Mouse (Mus musculus): ENCODE measurements around the gene Map4.
"Not testable (repeated sequence)": the region's sequence is repeated elsewhere in the genome, so short reads cannot be mapped to it uniquely, and the experiment has no call there.

Map4 gene

DNA sequence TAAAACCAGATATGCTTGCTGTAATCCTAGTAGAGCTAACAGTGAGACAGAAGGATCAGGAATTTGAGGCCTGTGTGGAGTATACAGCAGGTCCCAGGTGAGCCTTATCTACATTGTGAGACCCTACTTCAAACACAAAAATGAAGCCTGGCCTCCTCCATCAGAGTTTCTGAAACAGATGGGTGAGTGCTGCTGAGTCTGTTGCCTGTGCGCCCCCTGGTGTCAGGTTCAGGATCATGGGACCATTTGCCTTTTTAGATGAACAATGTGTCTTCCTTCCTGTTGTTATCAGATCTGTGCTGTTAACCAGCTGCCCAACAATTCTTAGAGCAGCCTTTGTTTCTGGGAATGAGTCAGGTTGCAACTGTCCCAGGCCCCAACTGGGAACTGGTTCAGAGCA lies 140.6 kb downstream of the Map4 start:
- peak; percentile 82 for DNase-seq

DNA sequence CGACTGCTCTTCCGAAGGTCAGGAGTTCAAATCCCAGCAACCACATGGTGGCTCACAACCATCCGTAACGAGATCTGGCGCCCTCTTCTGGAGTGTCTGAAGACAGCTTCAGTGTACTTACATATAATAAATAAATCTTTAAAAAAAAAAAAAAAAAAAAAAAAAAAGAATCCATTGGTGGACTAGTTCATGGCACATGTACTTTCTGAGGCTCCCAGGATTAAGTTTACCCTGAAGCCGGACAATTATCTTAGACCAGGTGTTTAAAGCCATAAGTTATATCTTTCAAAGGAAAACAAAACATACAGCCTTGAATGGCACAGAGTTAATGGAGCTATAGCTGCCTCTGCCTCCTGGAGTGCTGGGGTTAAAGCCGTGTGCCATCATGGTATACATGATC lies 145.2 kb downstream of the Map4 start:
- DNase-seq = not testable (repeated sequence)

DNA sequence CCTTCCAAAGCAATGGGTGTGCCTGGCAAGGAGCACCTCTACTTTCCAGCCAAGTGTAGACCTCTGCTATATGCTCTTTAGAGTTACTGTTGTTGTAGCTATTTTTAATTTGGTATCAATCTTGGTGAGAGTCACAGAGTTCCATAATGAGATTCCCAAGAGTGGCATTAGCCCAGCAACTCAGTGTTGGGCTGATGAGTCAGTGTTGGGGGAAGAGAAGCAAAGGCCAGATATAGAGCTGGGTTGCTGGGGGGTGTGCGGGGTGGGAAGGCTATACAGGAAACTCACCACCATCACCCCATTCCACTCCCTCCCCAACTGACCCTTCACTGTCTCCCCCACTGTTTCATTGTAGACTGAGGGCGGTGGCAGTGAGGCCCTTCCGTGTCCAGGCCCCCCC lies 149.8 kb downstream of the Map4 start:
- DNase-seq = no peak

DNA sequence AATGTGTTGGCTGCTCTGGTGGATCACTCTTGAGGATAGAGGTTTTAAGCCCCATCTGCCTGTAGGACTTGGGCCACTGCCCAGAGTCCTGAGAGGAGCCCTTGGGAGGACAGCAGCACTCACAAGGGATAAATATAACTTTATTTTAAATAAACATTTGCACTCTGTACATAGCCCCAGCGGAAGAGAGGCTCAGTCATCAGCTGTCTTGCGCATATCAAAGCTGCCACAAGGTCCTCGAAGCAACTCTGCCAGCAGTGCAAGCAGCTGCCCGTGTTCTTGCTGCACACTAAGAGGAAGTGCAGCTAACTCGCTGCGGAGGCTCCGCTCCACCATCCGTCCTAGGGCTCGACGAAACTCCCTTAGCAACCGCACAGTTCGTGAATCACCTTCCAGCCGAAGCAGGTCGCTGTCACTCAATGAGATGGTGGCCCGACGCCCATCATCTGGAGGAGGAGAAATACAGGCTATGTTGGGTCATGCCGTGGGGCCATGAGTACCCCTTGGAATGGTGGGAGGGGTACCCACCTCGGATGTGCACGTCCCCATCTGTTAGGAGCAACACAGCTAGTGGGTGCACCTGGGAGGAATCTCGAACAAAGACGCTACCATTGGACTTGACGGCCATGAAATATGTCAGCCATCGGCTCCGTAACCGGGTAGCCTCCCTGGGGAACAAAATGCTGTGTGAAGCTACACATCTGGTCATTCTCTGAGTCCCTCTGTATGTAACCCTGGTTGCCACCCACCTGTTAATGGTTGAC lies 153.1 kb downstream of the Map4 start:
- DNase-seq = no peak

DNA sequence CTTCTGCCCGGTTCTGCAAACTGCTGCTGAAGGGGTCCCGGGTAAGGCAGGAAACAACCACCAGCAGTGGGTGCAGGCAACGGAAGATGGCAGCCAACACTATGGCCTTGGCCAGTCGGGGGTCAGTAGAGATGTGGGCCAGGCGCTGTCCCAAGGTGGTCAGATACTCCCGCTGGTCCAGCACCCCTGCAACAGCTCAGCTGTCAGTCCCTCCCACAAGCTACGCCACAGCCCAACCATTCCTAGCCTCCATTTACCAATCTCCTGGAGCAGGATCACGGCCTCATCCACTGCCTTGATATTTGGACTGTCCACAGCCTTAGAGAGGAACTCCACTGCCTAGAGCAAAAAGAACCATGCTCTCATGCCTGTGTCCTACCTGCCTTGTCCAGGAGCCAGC lies 154.4 kb downstream of the Map4 start:
- no peak for DNase-seq

DNA sequence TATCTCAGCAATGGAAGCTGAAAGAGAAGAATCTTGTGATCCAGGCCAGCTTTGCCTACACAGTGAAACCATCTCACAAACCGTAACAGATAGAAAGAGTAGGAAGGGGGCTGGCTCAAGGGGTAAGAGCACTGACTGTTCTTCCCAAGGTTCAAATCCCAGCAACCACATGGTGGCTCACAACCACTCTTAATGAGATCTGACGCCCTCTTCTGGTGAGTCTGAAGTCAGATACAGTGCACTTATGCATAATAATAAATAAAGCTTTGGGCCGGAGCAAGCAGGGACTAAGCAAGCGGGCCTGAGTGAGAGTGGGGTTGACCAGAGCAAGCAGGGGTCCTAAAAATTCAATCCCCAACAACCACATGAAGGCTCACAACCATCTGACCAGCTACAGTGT lies 162.0 kb downstream of the Map4 start:
- no peak for DNase-seq

DNA sequence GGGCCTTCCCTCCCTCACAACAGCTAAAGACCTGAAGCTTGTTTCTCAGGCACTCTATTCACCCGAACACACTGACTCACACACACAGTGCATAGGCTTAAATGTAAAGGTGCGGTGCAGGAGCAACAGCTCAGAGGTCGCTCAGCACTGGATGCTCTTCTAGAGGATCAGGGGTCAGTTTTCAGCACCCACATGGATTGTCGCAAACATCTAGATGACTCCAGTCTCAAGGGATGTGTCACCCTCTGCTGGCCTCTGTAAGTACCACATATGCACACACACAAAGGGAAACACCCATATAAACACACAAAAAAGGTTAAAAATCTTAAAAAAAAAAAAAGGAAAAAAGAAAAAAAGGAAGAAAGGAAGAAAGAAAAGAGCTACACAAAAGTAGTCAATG lies 163.5 kb downstream of the Map4 start:
- DNase-seq = no peak

DNA sequence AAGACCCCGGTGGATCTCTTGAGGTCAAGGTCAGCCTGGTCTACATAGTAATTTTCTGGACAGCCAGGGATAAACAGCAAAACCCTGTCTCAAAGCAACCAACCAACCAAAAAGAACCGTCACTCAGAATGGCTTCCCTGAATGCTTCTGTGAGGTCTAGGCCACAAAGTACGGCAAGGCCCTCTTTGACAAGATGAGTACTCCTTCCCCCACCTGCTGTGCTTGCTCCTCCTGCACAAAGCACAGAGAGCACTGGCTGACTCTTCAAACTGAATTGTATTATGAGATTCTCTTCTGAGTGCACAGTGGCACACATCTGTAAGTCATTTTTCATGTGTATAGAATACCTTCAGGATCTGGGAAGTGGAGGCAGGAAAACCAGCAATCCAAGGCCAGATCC lies 166.5 kb downstream of the Map4 start:
- no peak for DNase-seq

DNA sequence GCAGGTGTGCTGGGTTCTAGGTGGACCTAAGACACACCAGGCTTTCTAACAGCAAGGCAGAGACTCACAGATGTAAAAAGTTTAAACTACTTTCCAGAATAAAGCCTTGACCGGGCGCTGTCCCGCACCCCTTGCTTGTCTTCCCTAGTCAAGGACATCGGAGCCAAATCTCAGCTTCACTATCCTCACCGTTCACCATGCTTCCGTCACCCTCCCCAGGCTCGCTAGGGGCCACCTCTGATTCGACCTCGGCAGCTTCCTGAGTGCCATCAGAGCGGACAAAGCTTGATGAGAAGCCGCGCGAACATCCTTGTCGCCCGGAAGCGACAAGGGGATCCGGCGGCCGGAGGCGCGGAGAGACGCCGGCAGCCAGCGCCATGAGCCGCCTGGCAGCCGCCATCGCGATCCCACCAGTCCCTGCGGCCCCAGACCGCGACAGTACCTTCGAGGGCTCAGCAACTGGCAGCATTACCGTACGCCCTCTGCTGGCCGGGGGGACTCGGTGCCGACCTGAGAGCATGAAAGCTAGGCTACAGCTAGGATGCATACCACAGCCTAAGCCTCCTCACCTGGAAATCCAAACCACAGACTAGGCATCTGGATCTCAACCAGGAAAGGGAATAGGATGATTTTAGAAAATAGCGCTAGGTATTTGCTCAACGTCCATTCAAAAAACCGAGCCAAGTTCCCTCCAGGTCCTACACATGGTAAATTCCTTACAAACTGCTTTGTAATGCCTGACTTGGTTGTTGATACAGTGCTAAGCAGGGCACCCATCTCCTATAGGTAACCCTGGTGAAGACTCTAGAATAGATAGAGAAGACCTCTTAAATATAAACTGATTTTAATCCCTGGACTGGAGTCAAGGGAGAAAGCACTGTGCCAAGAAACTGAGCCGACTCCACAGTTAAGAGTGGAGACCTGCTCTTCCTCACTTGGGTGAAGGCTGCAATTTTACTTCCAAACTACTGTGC lies 169.7 kb downstream of the Map4 start:
- DNase-seq = peak; percentile 95

DNA sequence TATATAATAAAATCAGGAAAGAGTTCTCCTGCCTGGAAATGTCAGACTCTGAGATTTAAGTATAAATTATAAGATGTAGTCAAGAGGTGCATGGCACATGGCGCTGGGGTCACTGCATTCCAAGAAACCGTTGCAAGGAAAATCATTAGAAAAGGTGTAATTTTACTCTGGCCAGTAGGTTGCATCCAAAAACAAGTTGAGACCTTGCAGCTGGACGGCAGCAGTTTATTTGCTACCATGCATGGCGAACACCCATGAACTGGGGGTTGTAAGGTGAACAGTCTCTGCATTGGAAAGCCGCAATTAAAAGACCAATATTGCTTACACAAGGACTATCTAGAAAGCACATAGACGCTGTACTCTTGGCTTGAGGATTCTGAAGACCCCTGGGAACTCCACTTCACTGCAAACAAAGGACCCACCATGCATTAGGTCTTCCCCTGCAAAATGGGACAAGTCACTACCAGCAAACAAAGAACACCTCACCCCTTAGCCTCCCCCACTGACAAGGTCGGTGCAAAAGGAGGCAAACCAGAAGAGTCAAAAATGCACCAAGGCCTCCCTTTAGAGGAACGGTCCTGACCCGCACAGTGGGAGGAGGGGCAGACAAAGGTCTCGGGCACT lies 185.2 kb downstream of the Map4 start:
- DNase-seq = peak; percentile 49

DNA sequence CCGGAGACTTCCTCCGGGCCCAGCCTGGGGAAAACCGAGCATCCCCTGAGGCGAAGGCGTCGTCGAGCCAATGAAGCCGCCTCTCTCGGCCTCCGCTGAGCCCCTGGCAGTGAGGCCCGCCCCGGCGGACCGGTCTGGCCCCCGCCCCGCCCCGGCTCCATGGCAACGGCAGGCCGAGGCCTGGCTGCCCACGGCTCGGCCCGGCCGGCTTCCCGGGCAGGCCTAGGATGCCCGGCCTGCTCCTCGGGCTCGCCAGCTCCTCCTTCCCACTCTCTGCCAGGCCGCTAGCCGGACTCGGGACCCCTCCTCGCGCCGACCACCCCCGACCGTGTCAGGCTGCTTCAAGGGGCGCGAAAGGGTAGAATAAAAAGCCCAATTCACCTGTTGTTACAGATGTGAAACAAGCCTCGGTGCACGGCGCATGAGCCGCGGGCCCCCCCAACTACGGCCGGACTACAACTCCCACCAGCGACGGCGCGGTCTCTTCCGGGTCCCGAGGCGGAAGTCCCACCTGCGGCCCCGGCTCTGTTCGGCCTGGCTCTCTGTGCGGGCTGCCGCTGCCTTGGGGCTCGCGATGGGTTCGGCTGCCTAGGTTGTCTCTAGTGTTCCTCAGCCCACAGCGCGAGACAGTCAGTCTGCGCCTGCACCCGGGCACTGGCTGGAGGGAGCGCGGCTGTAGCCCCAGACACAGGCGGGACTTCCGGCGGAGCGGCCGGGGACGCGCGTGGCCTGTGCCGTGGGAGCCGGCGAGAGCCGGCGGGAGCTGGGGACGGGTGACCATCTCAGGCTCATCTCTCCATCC lies 185.9 kb downstream of the Map4 start, which contains the start of gene Smarcc1:
TSS of gene Smarcc1 (plus strand) at position 732 of the 802 bp plus-strand sequence.
- peak; percentile 95 for DNase-seq

DNA sequence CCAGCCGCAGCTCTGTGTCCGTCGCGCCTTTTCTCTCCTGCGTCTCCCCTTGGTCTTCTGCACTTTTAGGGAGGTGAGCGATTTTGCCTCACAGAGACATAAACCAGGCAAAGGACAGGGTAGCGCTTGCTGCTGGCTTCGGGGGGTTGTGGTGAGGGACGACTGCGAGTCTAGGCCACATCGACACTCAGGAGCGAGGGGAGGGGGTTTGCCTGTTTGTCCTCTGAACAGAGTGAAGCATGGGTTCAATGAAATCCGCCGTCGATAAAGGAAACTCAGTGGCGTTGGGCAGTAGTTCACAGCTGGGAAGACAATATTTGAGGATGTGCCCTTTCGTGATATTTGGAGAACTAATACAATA lies 186.5 kb downstream of the Map4 start, which contains the start of gene Dhx30:
TSS of gene Dhx30 (minus strand) at position 52 of the 361 bp plus-strand sequence.
- no peak for DNase-seq

DNA sequence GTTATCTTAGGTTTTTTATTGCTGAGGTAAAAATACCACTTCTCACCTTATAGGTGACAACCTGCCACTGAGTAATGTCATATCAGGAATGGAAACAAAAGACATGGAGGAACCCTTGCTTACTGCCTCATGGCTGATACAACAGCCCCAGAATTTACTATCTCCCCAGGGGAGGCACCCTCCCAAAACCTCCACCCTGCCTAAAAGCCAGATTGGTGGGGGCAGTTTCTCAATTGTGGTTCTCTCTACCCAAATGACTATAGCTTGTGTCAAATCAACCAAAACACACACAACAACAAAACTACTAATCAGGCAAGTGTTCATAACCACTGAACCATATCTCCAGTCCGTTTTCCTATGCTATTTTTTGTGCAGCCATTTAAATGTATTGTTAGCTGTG lies 187.0 kb downstream of the Map4 start:
- no peak for DNase-seq

DNA sequence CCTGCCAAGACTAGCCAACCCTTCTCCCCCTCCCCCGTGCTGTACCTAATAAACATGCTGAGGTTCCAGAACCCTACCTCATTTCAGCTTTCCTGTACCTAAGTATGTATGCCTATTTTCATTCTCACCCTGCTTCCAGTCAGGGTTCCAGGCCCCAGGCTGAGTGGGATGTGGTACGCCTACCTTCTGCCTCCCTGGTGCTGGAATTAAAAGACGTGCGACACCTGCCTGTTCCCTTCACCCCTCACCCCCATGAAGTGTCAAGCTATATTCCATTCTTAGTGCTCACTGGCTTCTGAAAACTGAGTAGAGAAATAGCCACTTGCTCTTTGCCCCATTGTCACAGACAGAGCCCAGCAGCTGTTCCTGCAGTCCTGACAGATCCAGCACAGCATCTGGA lies 190.2 kb downstream of the Map4 start:
- DNase-seq = no peak

DNA sequence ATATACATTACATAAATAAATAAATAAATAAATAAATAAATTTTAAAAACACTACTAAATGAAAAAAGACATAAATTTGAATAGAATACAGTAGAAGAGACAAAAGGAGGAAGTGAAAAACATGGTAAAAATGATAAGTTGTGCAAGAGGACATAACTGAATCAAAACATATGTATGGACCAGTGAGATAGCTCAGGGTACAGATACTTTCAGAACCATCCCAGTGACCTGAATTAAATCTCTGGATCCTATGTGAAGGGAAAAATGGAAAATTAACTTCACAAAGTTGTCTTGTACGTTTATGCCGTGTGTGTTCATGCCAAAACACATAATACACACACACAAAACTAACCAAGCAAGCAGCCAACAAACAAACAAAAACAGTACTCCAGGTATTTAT lies 192.1 kb downstream of the Map4 start:
- DNase-seq = no peak

DNA sequence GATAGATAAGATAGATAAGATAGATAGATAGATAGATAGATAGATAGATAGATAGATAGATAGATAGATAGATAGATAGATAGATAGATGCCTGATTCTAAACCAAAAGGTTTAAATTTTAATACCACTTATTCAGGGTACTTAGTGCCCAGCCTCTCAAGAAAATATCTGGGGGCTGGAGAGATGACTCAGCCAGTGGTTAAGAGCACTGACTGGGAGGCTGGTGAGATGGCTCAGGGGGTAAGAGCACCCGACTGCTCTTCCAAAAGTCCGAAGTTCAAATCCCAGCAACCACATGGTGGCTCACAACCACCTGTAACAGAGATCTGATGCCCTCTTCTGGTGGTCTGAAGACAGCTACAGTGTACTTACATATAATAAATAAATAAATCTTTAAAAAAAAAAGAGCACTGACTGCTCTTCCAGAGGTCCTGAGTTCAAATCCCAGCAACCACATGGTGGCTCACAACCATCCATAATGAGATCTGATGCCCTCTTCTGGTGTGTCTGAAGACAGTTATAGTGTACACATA lies 192.8 kb downstream of the Map4 start:
- DNase-seq = not testable (repeated sequence)

DNA sequence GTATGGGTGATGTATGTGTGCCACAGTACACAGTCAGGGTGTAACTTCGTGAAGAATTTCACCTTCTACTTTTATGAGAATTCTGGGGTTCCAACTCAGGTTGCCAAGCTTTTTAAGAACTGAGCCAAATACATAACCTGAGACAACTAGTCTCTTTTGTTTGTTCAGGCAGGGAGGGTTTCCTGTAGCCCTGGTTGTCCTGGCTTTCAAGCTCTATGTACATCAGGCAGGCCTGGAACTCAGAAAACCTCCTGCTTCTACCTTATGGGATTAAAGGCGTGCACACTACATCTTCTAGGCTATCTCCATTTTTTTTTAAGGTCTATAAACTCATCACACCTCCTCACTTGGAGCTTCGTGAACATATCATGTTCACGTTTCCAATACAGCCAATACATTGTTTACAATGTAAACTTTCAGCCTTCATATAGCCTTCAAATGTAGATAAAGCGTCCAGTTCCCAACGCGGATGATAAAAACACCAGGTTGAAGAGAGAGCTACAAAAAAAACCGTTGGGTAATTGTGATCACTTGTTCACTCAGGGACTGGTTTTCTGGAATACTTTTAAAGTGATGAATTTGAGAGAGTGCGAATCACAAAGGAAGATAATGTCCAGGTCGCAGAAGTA lies 199.8 kb downstream of the Map4 start:
- peak; percentile 14 for DNase-seq

DNA sequence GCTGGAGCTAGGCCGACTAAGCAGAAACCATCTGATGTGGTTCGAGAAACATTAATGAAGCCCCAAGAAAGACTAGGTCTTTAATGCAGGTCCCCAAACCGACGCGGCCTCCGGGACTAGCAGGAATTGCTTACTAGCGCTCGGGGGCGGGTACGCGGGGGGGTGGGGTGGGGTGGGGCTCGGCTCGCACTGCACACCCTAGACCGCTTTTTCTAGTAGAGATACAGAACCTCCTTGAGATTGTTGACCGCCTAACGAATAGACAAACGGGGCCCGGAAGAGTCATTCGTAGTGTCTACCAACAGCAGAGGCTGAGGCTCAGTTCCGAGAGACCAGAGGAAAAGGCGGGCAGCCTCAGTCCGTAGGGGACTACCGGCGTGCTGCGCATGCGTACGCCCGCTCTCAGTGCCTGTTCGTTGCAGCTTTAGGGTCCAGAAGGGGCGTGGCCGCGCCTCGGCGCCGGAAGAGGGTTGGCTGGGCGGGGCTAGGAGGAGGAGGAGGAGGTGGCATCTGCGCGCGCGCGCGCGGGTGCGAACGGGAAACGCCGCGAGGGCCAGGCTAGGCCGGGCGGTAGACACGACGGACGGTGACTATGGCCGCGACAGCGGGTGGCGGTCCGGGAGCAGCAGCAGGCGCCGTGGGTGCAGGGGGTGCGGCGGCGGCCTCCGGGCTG lies 200.4 kb downstream of the Map4 start:
- peak; percentile 100 for DNase-seq

DNA sequence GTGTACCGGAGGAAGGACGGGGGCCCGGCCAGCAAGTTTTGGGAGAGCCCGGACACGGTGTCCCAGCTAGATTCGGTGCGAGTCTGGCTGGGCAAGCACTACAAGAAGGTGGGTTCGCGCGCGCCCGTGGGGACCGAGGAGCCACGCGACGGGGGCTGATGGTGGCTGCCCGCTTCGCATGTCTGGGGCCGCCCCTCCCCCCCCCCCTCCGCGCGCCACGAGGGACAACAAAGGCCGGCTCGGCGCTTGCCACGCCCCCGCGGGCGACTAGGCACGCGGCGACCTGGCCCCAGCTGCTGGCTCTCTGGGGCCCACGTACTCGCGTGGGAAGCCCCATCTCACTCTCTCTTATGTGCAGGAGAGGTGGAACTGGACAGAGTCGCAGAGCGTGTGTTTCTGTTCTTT lies 200.9 kb downstream of the Map4 start:
- DNase-seq = peak; percentile 79

DNA sequence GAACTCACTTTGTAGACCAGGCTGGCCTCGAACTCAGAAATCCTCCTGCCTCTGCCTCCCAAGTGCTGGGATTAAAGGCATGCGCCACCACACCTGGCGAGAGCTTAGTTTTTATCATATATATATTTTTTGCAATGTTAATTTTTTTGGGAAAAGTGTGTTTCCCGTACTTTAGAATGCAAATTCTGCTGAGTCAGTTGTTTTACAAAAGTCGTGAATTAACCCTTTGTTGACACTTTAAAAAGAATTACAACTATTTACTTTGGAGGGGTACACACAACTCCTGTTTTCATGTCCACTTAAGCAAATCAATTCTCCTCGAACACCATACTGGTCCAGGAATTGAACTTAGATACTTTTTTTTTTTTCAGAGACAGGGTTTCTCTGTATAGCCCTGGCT lies 201.7 kb downstream of the Map4 start:
- DNase-seq = no peak
